Mouse (Mus musculus): ENCODE data around the gene Bicra. TPM values are rescaled to one million over a fixed set of nuclear protein-coding genes. Genes with fewer than 3 reads are reported as not detected.

The Bicra gene
- polyA plus RNA-seq, 1 experiment from 2014 or later, result 8.1 TPM

GRCm38 (mm10) chr7:16028102-16028927 is 19.4 kb downstream of the Bicra start:
- 84% methylated on average over 6 of the region's 6 CpGs for WGBS
- Histone ChIP-seq H3K4me3 (replicated peaks) (no peak overlapping the region), H3K4me1 (peaks cover 11% of the 10 kb centered on the region; the same call in 1 of the 2 replicates), H3K27ac (no peak overlapping the region), H3K36me3 (peaks cover 22% of the 10 kb centered on the region), H3K27me3 (no peaks in the 10 kb centered on the region), H3K9me3 (replicated peaks) (no peaks in the 10 kb centered on the region), H3K9ac (no peak overlapping the region), H3K4me2 (no peak overlapping the region)
- no peak for ATAC-seq (replicated peaks; ENCODE audit: low FRiP score)

- Histone ChIP-seq H3K27me3 (no peaks in the 10 kb centered on the region), H3K4me2 (no peak overlapping the region), H3K9ac (no peak overlapping the region), H3K36me3 (peaks cover 6% of the 10 kb centered on the region; the same call in 1 of the 2 replicates), H3K9me3 (replicated peaks) (no peaks in the 10 kb centered on the region), H3K4me1 (peaks cover 20% of the 10 kb centered on the region), H3K27ac (no peak overlapping the region), H3K4me3 (replicated peaks) (no peak overlapping the region)
- 91% methylated on average over 8 of the region's 8 CpGs for WGBS
- ATAC-seq (replicated peaks; ENCODE audit: low FRiP score), result no peak
These were observed 23.0 kb downstream of the Bicra start for GRCm38 (mm10) chr7:16024603-16025222.

GRCm38 (mm10) chr7:16019256-16020094 is 28.2 kb downstream of the Bicra start:
- Histone ChIP-seq H3K36me3 (no peaks in the 10 kb centered on the region), H3K4me3 (replicated peaks) (no peak overlapping the region), H3K9me3 (replicated peaks) (no peaks in the 10 kb centered on the region), H3K4me2 (no peak overlapping the region), H3K9ac (no peak overlapping the region), H3K27me3 (no peaks in the 10 kb centered on the region), H3K4me1 (peaks cover 30% of the 10 kb centered on the region), H3K27ac (peak overlapping the region; percentile 66; the same call in 1 of the 2 replicates)
- WGBS, result 81% methylated on average over 5 of the region's 5 CpGs
- ATAC-seq (replicated peaks; ENCODE audit: low FRiP score), result no peak

GRCm38 (mm10) chr7:16018016-16018810 is 29.5 kb downstream of the Bicra start:
- H3K9ac ChIP-seq, result no peak overlapping the region
- ATAC-seq (replicated peaks; ENCODE audit: low FRiP score), result peak; percentile 54
- H3K36me3 ChIP-seq, result no peaks in the 10 kb centered on the region
- no peak overlapping the region for H3K4me3 ChIP-seq (replicated peaks)
- 72% methylated on average over 9 of the region's 9 CpGs for WGBS
- no peaks in the 10 kb centered on the region for H3K27me3 ChIP-seq
- no peak overlapping the region for H3K4me2 ChIP-seq
- H3K27ac ChIP-seq, result peak overlapping the region; percentile 66
- no peaks in the 10 kb centered on the region for H3K9me3 ChIP-seq (replicated peaks)
- peaks cover 32% of the 10 kb centered on the region for H3K4me1 ChIP-seq

DNA sequence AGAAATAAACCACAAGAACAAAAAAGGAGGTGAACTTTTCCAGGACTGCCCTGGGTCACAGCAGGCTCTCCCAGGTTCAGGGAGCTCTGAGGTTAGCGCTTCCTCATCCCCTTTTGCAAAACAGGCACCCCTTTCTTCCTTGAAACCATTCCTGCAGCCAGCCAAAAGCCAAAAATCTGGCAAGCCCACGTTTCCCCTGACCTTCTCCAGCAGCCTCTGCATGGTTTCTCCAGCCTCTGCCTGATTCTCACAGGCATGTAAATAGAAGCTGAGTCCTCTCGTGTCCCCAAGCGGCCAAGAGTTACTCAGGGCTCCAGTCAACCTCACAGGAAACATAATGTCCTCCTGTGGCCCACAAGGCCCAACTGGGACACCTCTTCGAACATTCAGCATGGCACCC is 32.3 kb downstream of the Bicra start:
- H3K27me3 ChIP-seq, result no peaks in the 10 kb centered on the region
- no peak overlapping the region for H3K9ac ChIP-seq
- no peaks in the 10 kb centered on the region for H3K9me3 ChIP-seq (replicated peaks)
- peaks cover 44% of the 10 kb centered on the region for H3K4me1 ChIP-seq
- H3K4me2 ChIP-seq, result no peak overlapping the region
- no peak overlapping the region for H3K4me3 ChIP-seq (replicated peaks)
- 90% methylated on average over 5 of the region's 5 CpGs for WGBS
- 0 out of 2 replicates have a peak overlapping the region, but pooled peaks have one; percentile 51 for H3K27ac ChIP-seq
- no peak for ATAC-seq (replicated peaks; ENCODE audit: low FRiP score)
- no peaks in the 10 kb centered on the region for H3K36me3 ChIP-seq

GRCm38 (mm10) chr7:16014521-16015175 is 33.1 kb downstream of the Bicra start:
- no peaks in the 10 kb centered on the region for H3K27me3 ChIP-seq
- no peak overlapping the region for H3K9ac ChIP-seq
- WGBS, result 76% methylated on average over 8 of the region's 8 CpGs
- H3K36me3 ChIP-seq, result no peaks in the 10 kb centered on the region
- H3K4me2 ChIP-seq, result no peak overlapping the region
- no peak for ATAC-seq (replicated peaks; ENCODE audit: low FRiP score)
- H3K4me1 ChIP-seq, result peaks cover 39% of the 10 kb centered on the region
- no peak overlapping the region for H3K4me3 ChIP-seq (replicated peaks)
- peak overlapping the region; percentile 51 for H3K27ac ChIP-seq
- no peaks in the 10 kb centered on the region for H3K9me3 ChIP-seq (replicated peaks)

- Histone ChIP-seq H3K4me3 (replicated peaks) (no peak overlapping the region), H3K27me3 (no peaks in the 10 kb centered on the region), H3K9me3 (replicated peaks) (no peaks in the 10 kb centered on the region), H3K4me1 (peaks cover 38% of the 10 kb centered on the region), H3K36me3 (no peaks in the 10 kb centered on the region), H3K27ac (no peak overlapping the region), H3K4me2 (no peak overlapping the region), H3K9ac (no peak overlapping the region)
- ATAC-seq (replicated peaks; ENCODE audit: low FRiP score), result no peak
- WGBS, result 76% methylated on average over 5 of the region's 5 CpGs
These were observed 33.9 kb downstream of the Bicra start for GRCm38 (mm10) chr7:16013722-16014275.

- no peak overlapping the region for H3K4me3 ChIP-seq (replicated peaks)
- H3K27me3 ChIP-seq, result no peaks in the 10 kb centered on the region
- no peaks in the 10 kb centered on the region for H3K36me3 ChIP-seq
- no peak overlapping the region for H3K4me2 ChIP-seq
- H3K9ac ChIP-seq, result no peak overlapping the region
- ATAC-seq (replicated peaks; ENCODE audit: low FRiP score), result 0 out of 2 replicates have a peak, but pooled peaks have one; percentile 27
- WGBS, result 57% methylated on average over 11 of the region's 11 CpGs
- no peak overlapping the region for H3K27ac ChIP-seq
- H3K4me1 ChIP-seq, result peaks cover 32% of the 10 kb centered on the region
- H3K9me3 ChIP-seq (replicated peaks), result no peaks in the 10 kb centered on the region
These were observed 35.0 kb downstream of the Bicra start for GRCm38 (mm10) chr7:16012576-16013263.

- Histone ChIP-seq H3K9me3 (replicated peaks) (no peaks in the 10 kb centered on the region), H3K27me3 (no peaks in the 10 kb centered on the region), H3K9ac (no peak overlapping the region), H3K36me3 (0 out of 2 replicates have a peak, but pooled peaks cover 3% of the 10 kb centered on the region), H3K4me3 (replicated peaks) (no peak overlapping the region), H3K27ac (no peak overlapping the region), H3K4me1 (peaks cover 32% of the 10 kb centered on the region), H3K4me2 (no peak overlapping the region)
- WGBS, result 80% methylated on average over 7 of the region's 7 CpGs
- no peak for ATAC-seq (replicated peaks; ENCODE audit: low FRiP score)
These were observed 36.2 kb downstream of the Bicra start for GRCm38 (mm10) chr7:16011418-16012085.

GRCm38 (mm10) chr7:16010649-16011048 is 37.1 kb downstream of the Bicra start:
- no peak for ATAC-seq (replicated peaks; ENCODE audit: low FRiP score)
- Histone ChIP-seq H3K4me3 (replicated peaks) (no peak overlapping the region), H3K36me3 (0 out of 2 replicates have a peak, but pooled peaks cover 3% of the 10 kb centered on the region), H3K27ac (no peak overlapping the region), H3K27me3 (no peaks in the 10 kb centered on the region), H3K4me2 (no peak overlapping the region), H3K9me3 (replicated peaks) (no peaks in the 10 kb centered on the region), H3K9ac (no peak overlapping the region), H3K4me1 (peaks cover 32% of the 10 kb centered on the region)
- WGBS, result 81% methylated on average over 5 of the region's 5 CpGs
